Mouse (Mus musculus) megakaryocyte, embryonic 14.5 days (primary cell): ENCODE results near the gene Anxa1.

ENCODE experiments used
- FLI1 ChIP-seq: IDR thresholded peaks from 2 replicates; pipeline ENCODE4 v1.6.1; 2012; ENCODE audit warnings: low read length, inconsistent platforms, mixed read lengths
- GATA1 ChIP-seq: IDR thresholded peaks from 3 replicates; pipeline ENCODE4 v1.6.1; 2012; ENCODE audit warnings: mixed read lengths, low read length, inconsistent platforms, borderline replicate concordance

GRCm38 (mm10) chr19:20365364-20365763, 25.4 kb downstream of the Anxa1 start:
- TF ChIP-seq GATA1 (no peak), FLI1 (no peak)
